Mouse (Mus musculus) heart, postnatal 36 days (tissue): ENCODE measurements around the gene Sept14. TPM values are rescaled to one million over a fixed set of nuclear protein-coding genes. Genes with fewer than 3 reads are reported as not detected.
A peak's percentile ranks its signal among the peaks of the same experiment; 100 is the strongest.

Experiments used
- DNase-seq, 2 experiments: peaks; one replicate each; pipeline ENCODE4 v3.0.0; 2021 to 2022
- intact Hi-C: fragments of 180-260 bp; cut with DNase I; formaldehyde crosslinking; loops from one replicate; pipeline ENCODE4 v1.15.1; 2025
- total RNA-seq, 2 experiments: library from RNA; stranded (reverse); gene quantifications; 2 replicates each; pipeline ENCODE4 v1.2.3; 2021

Sept14 gene
- not detected for total RNA-seq

DNA sequence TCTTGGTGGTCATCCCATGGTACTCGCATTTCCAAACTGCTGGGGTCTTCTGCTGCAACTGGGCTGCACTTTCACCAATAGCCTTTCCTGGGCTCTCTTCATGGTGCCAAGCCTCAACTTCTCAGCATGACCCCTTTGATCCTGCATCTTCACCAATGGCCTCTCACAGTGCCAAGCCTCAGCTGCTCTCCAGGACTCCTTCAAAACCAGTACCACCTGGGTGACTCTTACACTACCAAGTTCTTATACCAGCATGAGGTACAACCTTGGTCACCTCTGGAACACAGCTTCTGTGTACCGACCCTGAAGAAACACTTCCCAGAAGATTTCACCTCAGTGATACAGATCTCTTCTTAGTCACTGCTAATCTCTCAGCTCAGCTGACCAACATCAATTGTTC, at the start of gene Sept14:
TSS of gene Sept14 (minus strand) at position 101 of the 400 bp plus-strand sequence.
- intact Hi-C loops = no loop called here
- DNase-seq = no peak

DNA sequence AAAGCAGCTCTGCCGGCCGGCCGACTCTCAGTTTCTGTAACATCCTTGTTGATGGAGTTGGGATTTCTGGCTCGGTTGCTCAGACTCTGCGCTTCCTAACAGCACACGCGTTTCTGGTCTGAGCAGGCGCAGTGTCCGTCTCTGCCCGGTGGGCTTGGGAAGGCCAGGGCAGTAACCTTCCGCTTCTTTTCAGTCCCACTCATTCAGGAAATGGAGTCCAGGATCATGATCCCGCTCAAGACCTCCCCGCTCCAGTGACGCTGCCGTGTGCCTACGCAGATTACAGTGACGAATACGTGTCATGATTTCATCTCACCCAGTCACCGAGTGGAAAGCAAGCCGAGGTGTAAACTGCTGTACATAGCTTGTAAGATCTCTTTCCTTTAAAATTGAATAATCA, 48.6 kb upstream of the Sept14 start:
- intact Hi-C loops = no loop called here
- DNase-seq = no peak

DNA sequence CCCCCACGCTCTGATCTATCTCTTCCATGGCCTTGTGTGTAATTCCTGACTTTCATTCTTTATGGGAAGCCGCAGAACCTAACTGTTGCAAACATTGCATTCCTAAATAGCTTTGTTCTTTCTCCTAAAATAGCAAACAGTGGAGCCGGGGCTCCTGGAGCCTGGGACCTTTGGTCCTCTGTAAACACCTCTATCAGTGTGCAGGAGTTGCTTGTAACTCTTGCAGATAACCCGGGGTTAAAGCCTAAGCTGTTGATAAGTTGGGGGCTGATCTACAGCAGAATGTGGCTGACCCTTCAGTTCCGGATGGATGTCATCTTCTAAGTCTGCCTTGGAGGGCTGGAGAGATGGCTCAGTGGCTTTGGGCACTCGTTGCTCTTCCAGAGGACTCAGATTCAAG, 35.7 kb upstream of the Sept14 start:
- intact Hi-C loops = no loop called here
- DNase-seq = no peak

DNA sequence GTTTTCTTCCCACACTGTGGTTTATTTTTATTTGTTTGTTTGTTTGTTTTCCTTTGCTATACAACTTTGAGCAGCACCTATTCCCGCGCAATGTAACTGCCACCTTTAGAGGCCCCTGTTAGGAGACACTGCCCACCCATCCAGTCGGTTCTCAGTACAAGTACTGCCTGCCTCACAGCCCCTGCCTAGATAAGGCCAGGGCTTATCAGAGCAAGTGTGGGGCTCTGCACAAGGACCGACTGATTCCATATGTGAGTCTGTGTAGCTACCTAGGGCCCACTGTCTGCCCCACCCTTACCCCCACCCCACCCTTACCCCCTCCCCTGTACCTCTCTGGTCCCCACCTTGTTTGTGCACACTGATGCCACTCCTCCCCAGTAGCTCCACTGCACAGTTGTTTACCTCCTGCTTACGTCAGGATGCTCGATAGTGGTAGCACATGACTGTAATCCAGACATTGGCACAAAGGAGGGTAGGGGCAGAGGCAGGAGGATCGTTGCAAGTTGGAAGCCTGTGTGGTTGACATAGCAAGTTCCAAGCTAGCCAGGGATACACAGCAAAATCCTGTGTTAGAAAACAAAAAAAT, 34.7 kb upstream of the Sept14 start:
- DNase-seq = no peak
- intact Hi-C loops = no loop called here

- DNase-seq = peak; percentile 18 to 57
- intact Hi-C loops = loop anchor here (2.0 kb wide), 2 partner anchors 120 to 130 kb away; no protein-coding TSS in a partner anchor
Measured at GRCm38 (mm10) chr5:129740976-129741375, 32.7 kb upstream of the Sept14 start.

DNA sequence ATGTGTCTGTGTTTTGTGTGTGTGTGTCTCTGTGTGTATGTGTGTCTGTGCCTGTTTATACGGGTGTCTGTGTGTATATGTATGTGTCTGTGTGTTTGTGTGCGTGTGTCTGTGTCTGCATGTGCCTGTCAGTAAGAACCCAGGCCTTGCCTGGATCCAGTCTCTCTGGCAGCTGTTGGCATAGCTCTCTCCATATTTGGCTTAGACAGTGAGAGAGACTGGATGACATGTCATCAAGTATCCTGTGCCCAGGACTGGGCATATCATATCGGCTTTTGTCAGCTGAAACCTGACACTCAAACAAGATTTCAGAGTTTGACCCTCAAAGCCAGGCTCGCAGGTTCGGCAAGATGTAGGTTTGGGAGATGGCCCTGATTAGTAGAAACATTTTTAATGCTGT, 22.7 kb upstream of the Sept14 start:
- intact Hi-C loops = no loop called here
- DNase-seq = peak; percentile 24 to 41

DNA sequence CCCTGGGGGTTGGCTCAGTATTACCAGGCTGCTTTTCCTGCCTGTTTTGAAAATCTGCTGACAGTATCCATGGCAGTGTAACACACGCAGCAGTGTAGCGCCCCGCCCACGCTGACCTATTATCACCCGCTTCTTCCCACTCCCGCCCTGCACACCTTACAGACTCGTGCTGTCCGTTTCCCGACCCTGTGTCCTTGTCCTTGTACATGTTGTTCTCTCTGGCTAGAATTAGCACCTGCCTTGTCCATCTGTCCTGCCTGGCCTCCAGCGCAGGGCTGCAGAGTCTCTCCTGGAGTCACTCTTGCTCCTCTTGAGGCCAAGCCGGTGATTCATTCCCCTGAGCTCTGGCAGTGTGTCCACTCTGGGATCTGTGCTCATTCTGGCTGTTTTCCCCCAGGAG, 22.0 kb upstream of the Sept14 start:
- peak; percentile 47 to 54 for DNase-seq
- intact Hi-C loops = no loop called here

DNA sequence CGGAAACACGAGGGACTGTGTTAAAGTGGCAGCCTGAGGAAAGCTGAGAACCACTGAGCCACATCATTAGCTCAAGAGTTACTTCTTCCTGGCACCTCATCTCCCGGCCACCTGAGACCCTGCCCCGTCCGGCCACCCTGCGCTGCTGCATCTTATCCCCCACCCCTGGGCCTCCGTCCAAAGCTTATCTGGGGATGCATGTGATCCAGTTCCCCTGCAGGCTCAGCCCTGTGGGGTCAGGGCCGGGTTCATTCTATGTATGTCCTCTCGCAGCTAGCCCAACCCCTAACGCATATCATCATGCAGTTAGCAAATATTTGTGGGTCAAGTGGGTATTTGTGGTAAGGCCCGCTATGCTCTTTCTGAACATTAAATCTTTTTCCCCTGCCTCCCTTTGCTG, 21.0 kb upstream of the Sept14 start:
- peak; percentile 37 to 43 for DNase-seq
- intact Hi-C loops = loop anchor here (5.0 to 10.0 kb wide), 2 partner anchors 204 to 707 kb away; partner anchors contain the start of gene Ran

GRCm38 (mm10) chr5:129726784-129727183, 18.5 kb upstream of the Sept14 start:
- DNase-seq = no peak
- intact Hi-C loops = loop anchor here (5.0 to 10.0 kb wide), 2 partner anchors 202 to 704 kb away; partner anchors contain the start of gene Ran

GRCm38 (mm10) chr5:129725774-129726392, 17.6 kb upstream of the Sept14 start:
- intact Hi-C loops = loop anchor here (5.0 to 10.0 kb wide), 2 partner anchors 201 to 704 kb away; partner anchors contain the start of gene Ran
- DNase-seq = peak in 1 of 2 experiments; percentile 34

DNA sequence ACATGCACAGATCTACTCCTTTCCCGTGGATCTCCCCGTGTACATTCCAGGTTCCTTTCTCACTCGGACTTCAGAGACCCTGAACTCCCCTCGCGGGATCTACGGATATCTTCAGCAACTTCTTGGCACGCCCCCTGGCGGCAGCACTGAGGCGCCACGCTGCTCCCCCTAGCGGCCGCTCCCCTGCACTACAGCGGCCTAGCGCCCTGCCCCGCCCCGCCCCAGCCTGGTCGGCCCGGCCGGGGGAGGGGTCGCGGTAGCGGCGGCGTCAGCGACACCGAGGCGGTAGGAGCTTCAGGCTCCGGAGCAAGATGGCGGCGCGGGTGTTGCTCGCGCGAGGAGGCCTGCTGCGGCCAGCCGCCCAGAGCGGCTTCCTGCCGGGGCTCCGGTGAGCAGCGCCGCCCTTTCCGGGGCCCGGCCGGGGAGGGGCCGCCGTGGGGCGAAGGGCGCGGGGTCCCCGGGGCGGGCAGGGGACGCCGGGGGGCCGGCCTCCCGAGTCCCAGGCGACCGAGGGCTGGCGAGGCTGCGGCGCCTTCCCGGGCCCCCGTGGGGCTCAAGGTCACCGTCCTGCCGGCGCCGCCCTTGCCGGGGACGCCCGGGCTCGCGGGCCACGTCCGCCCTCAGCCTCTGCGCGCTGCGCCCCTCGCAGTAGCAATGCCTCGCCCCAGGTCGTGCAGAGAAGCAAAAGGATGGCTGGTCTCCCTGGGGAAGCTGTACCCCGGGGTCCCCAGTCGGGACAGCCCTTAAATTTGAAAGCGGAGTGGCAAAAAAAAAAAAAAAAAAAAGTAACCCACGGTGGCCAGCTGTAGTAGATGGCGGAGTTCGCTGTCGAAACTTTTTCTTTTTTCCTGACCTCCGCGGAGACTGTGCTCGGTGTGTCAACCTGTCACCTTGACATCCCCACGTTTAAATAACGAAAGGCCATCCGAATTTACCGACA, 16.8 kb upstream of the Sept14 start, which contains the start of gene Nipsnap2:
TSS of gene Nipsnap2 (plus strand) at position 230 of the 940 bp plus-strand sequence.
- intact Hi-C loops = loop anchor here (5.0 to 10.0 kb wide), 3 partner anchors 113 to 703 kb away; partner anchors contain the start of gene Ran
- peak; percentile 97 to 99 for DNase-seq

- no peak for DNase-seq
- intact Hi-C loops = loop anchor here (5.0 to 10.0 kb wide), 2 partner anchors 112 to 199 kb away; no protein-coding TSS in a partner anchor
Measured at GRCm38 (mm10) chr5:129724268-129724667, 16.0 kb upstream of the Sept14 start.

GRCm38 (mm10) chr5:129720176-129720575, 11.9 kb upstream of the Sept14 start:
- intact Hi-C loops = loop anchor here (5.0 to 10.0 kb wide), 2 partner anchors 108 to 195 kb away; no protein-coding TSS in a partner anchor
- no peak for DNase-seq

GRCm38 (mm10) chr5:129717016-129717415, 8.7 kb upstream of the Sept14 start:
- no peak for DNase-seq
- intact Hi-C loops = loop anchor here (5.0 kb wide), 1 partner anchor 540 kb away; the partner anchor contains the start of genes Sbds and Tyw1

DNA sequence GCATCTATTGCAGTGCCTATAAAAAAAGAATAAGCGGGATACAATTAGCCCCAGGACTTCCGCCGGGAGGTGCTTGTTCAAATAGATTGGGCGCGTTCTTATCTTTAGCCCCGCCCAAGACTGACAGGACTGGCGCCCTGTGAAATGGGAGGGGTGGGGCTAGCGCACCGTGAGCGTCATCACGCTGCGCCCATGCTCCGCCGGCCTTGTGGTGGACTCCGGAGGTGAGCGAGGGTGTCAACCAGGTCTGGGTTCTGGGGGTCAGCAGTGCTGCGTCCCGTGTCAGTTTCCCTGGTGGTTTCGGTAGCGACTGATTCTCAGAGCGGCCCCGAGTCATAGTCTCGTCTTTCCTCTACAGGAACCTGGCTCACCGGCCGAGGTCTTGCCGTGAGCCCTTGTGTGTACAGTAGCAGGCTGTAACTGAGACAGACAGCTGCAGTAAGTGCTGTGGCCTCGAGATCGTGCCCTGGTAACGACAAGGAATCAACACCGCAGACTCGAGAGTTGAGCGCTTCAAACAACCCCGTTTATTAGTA, 7.1 kb upstream of the Sept14 start, which contains the start of gene Mrps17:
TSS of gene Mrps17 (plus strand) at position 172 of the 536 bp plus-strand sequence.
- intact Hi-C loops = loop anchor here (2.0 to 5.0 kb wide), 2 partner anchors 45 to 542 kb away; partner anchors contain the start of genes Sbds, Tyw1 and Zfp11

DNA sequence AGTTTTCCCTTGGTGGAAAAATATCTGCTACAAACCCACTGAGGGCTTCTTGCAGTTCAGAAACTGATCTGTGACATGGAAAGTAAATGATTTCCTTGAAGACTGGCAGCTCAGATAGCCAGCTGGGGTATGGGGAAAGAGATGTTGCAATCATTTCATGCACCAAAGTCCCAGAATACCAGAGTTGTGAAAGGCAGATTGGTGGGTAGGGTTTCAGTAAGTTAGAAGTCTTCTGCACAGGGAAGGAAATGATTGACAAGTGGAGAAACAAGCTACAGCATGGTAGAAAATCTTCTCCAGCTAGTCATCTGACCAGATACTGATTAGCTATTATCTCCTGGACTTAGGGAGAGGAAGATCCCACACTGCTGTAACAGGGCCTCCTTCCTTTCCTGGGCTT, 4.9 kb downstream of the Sept14 start:
- intact Hi-C loops = no loop called here
- no peak for DNase-seq

More for the DNA sequence above, 7.1 kb upstream of the Sept14 start, which contains the start of gene Mrps17:
- peak; percentile 90 to 93 for DNase-seq

- intact Hi-C loops = no loop called here
- no peak for DNase-seq
Measured at GRCm38 (mm10) chr5:129701706-129702105, 6.6 kb downstream of the Sept14 start.

- intact Hi-C loops = no loop called here
- no peak for DNase-seq
Measured at GRCm38 (mm10) chr5:129700506-129700905, 7.8 kb downstream of the Sept14 start.

GRCm38 (mm10) chr5:129690528-129690927, 17.8 kb downstream of the Sept14 start:
- intact Hi-C loops = no loop called here
- DNase-seq = no peak

DNA sequence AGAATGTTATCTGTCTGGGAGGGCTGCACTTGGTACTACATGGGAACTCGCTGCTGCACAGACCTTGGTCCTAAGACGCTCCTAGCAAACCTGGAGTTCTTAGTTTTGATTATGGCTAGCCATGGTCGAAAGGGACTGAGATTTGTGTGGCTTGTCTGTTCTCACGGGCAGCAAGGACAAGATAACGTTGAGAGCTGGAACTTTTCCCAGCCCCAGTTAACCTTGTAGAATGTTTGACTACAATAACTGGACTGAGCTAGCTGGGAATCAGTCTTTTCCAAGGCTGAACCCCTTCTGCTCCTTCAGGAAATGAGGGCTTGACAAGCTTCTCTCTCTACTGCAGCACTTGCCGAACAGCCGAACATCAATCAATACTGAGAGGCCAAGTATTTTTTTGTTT, 20.7 kb downstream of the Sept14 start:
- intact Hi-C loops = no loop called here
- DNase-seq = no peak
